Mouse (Mus musculus) midbrain, embryonic 13.5 days (tissue): ENCODE data around the gene Ifne. TPM values are rescaled to one million over a fixed set of nuclear protein-coding genes. Genes with fewer than 3 reads are reported as not detected.
A peak's percentile ranks its signal among the peaks of the same experiment; 100 is the strongest.

Experiments
- ATAC-seq: fragments of 200-750 bp; cut with Nextera tagmentation; 2 replicates; pipeline ENCODE4 v1.8.0; 2017; ENCODE audit warnings: mild to moderate bottlenecking, moderate TSS enrichment, moderate library complexity
- H3K27ac ChIP-seq: fragments of 300-500 bp; sonication (generic); 2 replicates; pipeline ENCODE4 v1.5.1; 2015; ENCODE audit warnings: inconsistent platforms, mild to moderate bottlenecking, moderate library complexity
- H3K27me3 ChIP-seq: fragments of 300-500 bp; sonication (generic); 2 replicates; pipeline ENCODE4 v1.6.1; 2015; ENCODE audit warnings: mild to moderate bottlenecking, inconsistent platforms
- H3K36me3 ChIP-seq: fragments of 300-500 bp; sonication (generic); 2 replicates; pipeline ENCODE4 v1.6.1; 2015; ENCODE audit warnings: mild to moderate bottlenecking, inconsistent platforms
- H3K4me1 ChIP-seq: fragments of 300-500 bp; sonication (generic); replicated peaks from 2 replicates; pipeline ENCODE4 v1.6.1; 2015; ENCODE audit warnings: inconsistent platforms
- H3K4me2 ChIP-seq: fragments of 300-500 bp; sonication (generic); replicated peaks from 2 replicates; pipeline ENCODE4 v1.6.1; 2015; ENCODE audit warnings: moderate library complexity, mild to moderate bottlenecking, inconsistent platforms
- H3K4me3 ChIP-seq: fragments of 300-500 bp; sonication (generic); replicated peaks from 2 replicates; pipeline ENCODE4 v1.5.1; 2015; ENCODE audit warnings: mild to moderate bottlenecking, inconsistent platforms
- H3K9ac ChIP-seq: fragments of 300-500 bp; sonication (generic); replicated peaks from 2 replicates; pipeline ENCODE4 v1.6.1; 2015; ENCODE audit warnings: mild to moderate bottlenecking, inconsistent platforms
- H3K9me3 ChIP-seq: fragments of 300-500 bp; sonication (generic); 2 replicates; pipeline ENCODE4 v1.6.1; 2016; ENCODE audit warnings: mild to moderate bottlenecking, inconsistent platforms
- WGBS: fragments of 180-500 bp; shearing (Covaris S2); methylation state at CpG from one replicate; pipeline ENCODE4 v1.1.7; 2015; 5-methylcytosine and 5-hydroxymethylcytosine counted together
- polyA plus RNA-seq: library from polyadenylated mRNA; unstranded; fragments of >200 nt; fragmentation: Nextera tagmentation; extraction: Ambion mirVana; gene quantifications from 2 replicates; pipeline ENCODE4 v1.2.1, GENCODE M21; 2015

Ifne gene
- polyA plus RNA-seq, 1 experiment from 2014 or later: not detected

DNA sequence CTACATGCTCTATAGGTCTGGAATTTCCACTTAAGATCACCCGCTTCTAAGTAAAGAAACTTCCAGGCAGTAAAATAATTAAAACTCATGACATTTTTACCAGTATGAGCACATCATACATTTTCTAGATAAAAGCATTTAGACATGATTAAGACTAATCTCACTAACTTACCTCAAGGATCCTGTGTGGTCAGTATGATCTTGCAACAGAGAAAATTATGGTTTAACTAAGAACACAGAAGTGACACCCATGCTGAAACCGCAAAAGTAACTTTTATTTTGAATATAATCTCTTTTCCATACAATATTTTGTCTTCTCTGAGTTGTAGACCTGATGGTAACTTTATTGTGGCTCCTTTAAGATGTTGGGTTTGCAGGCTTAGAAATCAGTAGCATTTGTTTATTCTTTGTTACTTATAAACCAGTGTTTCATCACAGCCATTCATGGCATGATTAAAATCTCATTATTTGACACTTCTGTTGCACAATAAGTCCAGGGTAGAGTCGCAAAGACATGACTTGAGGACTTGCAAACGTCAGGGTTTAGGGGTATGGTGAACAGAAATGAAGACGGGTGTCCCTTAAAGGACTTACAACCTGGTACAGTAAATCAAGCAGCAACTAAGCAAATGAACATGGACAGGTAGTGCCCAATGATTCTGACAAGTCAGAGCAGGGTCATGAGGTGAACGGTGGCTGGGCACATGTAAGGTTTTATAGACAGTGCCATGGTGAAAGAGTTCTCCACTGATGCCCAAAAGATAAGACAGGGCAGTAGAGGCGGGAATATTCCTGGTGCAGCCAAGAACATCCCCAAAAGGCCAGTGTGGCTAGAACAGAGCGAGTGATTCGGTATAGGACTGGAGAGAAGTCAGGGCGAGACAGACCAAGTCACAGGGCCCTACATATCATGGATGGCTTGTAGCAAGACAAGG is 29.9 kb upstream of the Ifne start:
- WGBS: 90% methylated on average over 10 of the region's 10 CpGs
- no peak overlapping the region for H3K4me2 ChIP-seq
- no peaks in the 10 kb centered on the region for H3K4me1 ChIP-seq
- no peak overlapping the region for H3K27ac ChIP-seq
- H3K36me3 ChIP-seq: no peaks in the 10 kb centered on the region
- ATAC-seq: no peak
- no peaks in the 10 kb centered on the region for H3K9me3 ChIP-seq
- no peak overlapping the region for H3K9ac ChIP-seq
- H3K27me3 ChIP-seq: no peaks in the 10 kb centered on the region
- H3K4me3 ChIP-seq: no peak overlapping the region

- Histone ChIP-seq H3K9me3 (no peaks in the 10 kb centered on the region), H3K4me2 (no peak overlapping the region)
- ATAC-seq: no peak
Observed at GRCm38 (mm10) chr4:88893201-88893754, 13.3 kb upstream of the Ifne start.

GRCm38 (mm10) chr4:88888236-88888635 is 8.2 kb upstream of the Ifne start:
- H3K27ac ChIP-seq: no peak overlapping the region
- H3K9me3 ChIP-seq: no peaks in the 10 kb centered on the region
- ATAC-seq: no peak
- H3K27me3 ChIP-seq: no peaks in the 10 kb centered on the region
- H3K9ac ChIP-seq: no peak overlapping the region
- H3K36me3 ChIP-seq: no peaks in the 10 kb centered on the region
- H3K4me2 ChIP-seq: no peak overlapping the region
- no peak overlapping the region for H3K4me3 ChIP-seq
- H3K4me1 ChIP-seq: no peaks in the 10 kb centered on the region

More at GRCm38 (mm10) chr4:88893201-88893754, 13.3 kb upstream of the Ifne start:
- H3K27me3 ChIP-seq: no peaks in the 10 kb centered on the region
- H3K36me3 ChIP-seq: no peaks in the 10 kb centered on the region
- no peak overlapping the region for H3K4me3 ChIP-seq
- H3K4me1 ChIP-seq: no peaks in the 10 kb centered on the region
- no peak overlapping the region for H3K9ac ChIP-seq
- H3K27ac ChIP-seq: no peak overlapping the region

GRCm38 (mm10) chr4:88878772-88879171 is 1.2 kb downstream of the Ifne start:
- Histone ChIP-seq H3K4me2 (no peak overlapping the region), H3K36me3 (no peaks in the 10 kb centered on the region), H3K4me3 (no peak overlapping the region), H3K4me1 (no peaks in the 10 kb centered on the region), H3K27me3 (no peaks in the 10 kb centered on the region), H3K9ac (no peak overlapping the region), H3K27ac (no peak overlapping the region), H3K9me3 (no peaks in the 10 kb centered on the region)
- ATAC-seq: no peak
- 81% methylated on average over 4 of the region's 4 CpGs for whole genome bisulfite sequencing

GRCm38 (mm10) chr4:88878246-88878645 is 1.8 kb downstream of the Ifne start:
- WGBS: 51% methylated on average over 10 of the region's 10 CpGs
- no peak overlapping the region for H3K4me2 ChIP-seq
- no peak for ATAC-seq

DNA sequence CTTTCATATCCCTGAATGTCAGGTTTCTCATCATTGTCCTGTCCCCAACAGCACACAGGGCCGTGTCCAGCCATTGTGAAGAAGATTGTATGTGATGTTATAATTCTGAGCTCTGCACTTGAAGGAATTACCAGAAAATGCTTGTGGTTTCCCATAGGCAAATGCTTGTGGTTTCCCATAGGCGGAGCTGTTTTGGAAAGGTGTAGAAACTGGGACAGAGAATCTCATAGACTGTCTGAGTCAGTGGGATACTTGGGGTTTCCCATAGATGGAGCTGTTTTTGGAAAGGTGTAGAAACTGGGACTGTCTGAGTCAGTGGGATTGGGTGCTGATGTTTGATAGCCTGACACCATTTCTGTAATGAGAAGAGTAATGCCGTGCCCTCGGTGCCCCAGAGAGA is 3.5 kb downstream of the Ifne start:
- no peak for ATAC-seq
- Histone ChIP-seq H3K36me3 (no peaks in the 10 kb centered on the region), H3K27me3 (0 out of 2 replicates have a peak, but pooled peaks cover 7% of the 10 kb centered on the region), H3K9me3 (no peaks in the 10 kb centered on the region), H3K4me2 (no peak overlapping the region), H3K9ac (no peak overlapping the region), H3K4me1 (no peaks in the 10 kb centered on the region), H3K27ac (no peak overlapping the region), H3K4me3 (no peak overlapping the region)
- 86% methylated on average over 4 of the region's 4 CpGs for WGBS

More at GRCm38 (mm10) chr4:88878246-88878645, 1.8 kb downstream of the Ifne start:
- Histone ChIP-seq H3K4me1 (no peaks in the 10 kb centered on the region), H3K4me3 (no peak overlapping the region), H3K9me3 (no peaks in the 10 kb centered on the region), H3K27me3 (no peaks in the 10 kb centered on the region), H3K9ac (no peak overlapping the region), H3K36me3 (no peaks in the 10 kb centered on the region), H3K27ac (no peak overlapping the region)

DNA sequence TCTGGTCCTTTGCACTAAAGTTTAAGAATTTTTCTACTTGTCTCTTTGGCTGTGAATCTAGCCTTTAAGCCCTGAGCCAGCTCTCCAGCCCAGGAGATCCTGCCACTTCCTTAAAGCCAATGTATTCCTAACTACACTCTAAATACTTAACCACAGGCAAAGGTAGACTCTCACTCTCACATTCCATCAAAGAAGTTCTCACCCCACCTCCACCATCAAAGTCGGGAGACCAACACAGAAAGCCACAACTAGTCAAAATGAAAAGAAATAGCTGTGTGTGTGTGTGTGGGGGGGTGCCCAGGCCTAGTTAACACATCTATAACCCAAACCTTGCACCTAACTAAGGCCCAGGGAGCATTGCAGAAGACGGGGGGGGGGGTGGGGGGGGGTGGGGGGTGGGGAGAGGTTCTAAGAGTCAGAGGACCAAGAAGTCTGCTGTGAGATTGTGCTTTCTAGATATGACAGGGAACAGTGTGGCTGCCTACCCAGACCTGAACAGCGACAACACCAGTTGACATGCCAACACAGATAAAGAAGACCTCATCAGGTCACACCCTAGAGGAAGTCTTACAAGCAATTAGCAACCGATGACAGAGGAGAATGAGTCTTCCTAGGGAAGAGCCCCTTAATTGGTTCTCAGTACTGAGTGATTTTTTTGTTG is 4.4 kb downstream of the Ifne start:
- no peak overlapping the region for H3K4me2 ChIP-seq
- no peaks in the 10 kb centered on the region for H3K36me3 ChIP-seq
- H3K27me3 ChIP-seq: 0 out of 2 replicates have a peak, but pooled peaks cover 8% of the 10 kb centered on the region
- no peaks in the 10 kb centered on the region for H3K4me1 ChIP-seq
- 87% methylated on average over 3 of the region's 4 CpGs for WGBS
- H3K4me3 ChIP-seq: no peak overlapping the region
- no peak overlapping the region for H3K27ac ChIP-seq
- no peak overlapping the region for H3K9ac ChIP-seq
- no peak for ATAC-seq
- no peaks in the 10 kb centered on the region for H3K9me3 ChIP-seq

- Histone ChIP-seq H3K4me1 (peaks cover 4% of the 10 kb centered on the region), H3K9me3 (no peaks in the 10 kb centered on the region), H3K27ac (no peak overlapping the region), H3K36me3 (no peaks in the 10 kb centered on the region), H3K9ac (no peak overlapping the region), H3K4me3 (no peak overlapping the region), H3K27me3 (peaks cover 13% of the 10 kb centered on the region; the same call in 1 of the 2 replicates), H3K4me2 (no peak overlapping the region)
- ATAC-seq: no peak; the same call in 1 of the 2 replicates
- WGBS: 0% methylated on average over 2 of the region's 2 CpGs
Observed at GRCm38 (mm10) chr4:88872691-88873090, 7.3 kb downstream of the Ifne start.

DNA sequence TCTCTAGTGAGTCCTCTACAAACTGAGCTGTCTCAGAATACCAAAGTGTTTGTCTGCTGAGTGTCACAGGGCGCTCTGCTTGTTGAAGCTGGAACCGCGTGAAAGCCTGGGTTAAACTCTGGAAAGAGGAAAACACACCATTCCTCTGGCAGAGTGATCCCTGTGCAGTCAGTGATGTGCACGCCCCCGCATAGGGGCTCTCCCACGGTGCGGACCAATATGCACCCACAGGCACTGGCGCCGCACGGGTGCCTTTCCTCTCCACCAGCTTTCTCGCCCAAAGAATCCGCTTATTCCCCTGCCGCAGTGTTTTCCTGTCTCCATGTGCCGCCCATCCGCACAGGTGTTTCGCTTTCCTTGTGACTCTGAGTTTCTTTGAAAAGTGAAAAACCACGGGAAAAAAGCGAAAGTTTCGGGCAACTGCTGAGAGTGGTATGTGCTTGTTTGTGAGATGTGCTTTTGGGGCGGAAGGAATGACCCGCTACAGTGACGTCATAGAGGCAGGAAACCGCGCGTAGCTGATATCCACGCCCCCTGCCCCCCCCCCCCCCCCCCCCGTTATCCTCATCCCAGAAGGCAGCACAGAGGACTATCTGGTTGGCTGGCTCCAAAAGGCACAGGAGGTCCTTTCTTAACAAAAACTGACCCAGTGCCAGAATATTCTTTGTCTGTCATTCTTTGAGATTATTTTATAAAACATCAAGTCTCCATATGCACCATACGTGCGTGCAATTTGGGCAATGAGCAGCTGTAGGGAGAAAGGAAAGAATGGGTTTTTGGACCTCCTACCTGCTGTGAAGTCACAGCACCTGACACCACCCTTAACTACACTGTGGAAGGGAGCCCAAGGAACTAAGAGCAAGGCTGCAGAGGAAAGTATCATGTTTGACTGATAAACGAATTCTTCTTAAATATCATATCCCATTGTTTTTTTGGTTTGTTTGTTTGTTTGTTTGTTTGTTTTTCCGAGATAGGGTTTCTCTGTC is 11.8 kb downstream of the Ifne start:
- peak; percentile 71 for ATAC-seq
- Histone ChIP-seq H3K4me2 (peak overlapping the region; percentile 90), H3K4me3 (peak overlapping the region; percentile 52), H3K9me3 (no peaks in the 10 kb centered on the region), H3K27ac (no peak overlapping the region), H3K4me1 (peaks cover 9% of the 10 kb centered on the region), H3K36me3 (no peaks in the 10 kb centered on the region), H3K9ac (peak overlapping the region; percentile 59), H3K27me3 (peaks cover 33% of the 10 kb centered on the region)
- 7% methylated on average over 31 of the region's 31 CpGs for WGBS

DNA sequence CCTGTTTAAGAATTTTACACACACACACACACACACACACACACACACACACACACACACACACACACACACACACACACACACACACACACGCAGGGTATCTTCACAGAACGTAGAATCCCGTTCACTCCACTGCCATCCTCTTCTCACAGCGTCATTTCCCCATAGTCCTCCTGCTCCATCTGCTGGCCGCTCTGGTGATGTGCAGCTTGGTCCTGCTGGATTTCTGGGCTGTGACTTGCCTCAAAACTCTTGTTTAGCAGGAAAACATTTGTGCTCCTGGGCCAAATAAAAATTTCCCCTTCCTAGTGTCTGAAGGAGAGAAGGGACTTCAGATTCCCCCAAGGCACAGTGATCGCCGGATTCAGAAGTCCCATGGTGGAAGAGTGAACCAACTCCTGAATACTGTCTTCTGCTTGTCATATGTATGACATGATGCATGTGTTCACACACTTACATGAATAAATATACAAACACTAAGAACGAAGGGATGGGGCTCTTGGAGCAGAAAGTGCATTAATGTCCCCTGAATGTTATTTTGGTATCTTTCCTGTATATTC is 12.6 kb downstream of the Ifne start:
- H3K4me3 ChIP-seq: peak overlapping the region; percentile 52
- H3K9ac ChIP-seq: peak overlapping the region; percentile 59; the same call in 1 of the 2 replicates
- peak overlapping the region; percentile 90 for H3K4me2 ChIP-seq
- no peaks in the 10 kb centered on the region for H3K36me3 ChIP-seq
- no peak overlapping the region for H3K27ac ChIP-seq
- WGBS: under 1% methylated on average over 8 of the region's 8 CpGs
- peaks cover 37% of the 10 kb centered on the region for H3K27me3 ChIP-seq
- ATAC-seq: peak; percentile 70
- H3K4me1 ChIP-seq: peaks cover 12% of the 10 kb centered on the region
- no peaks in the 10 kb centered on the region for H3K9me3 ChIP-seq

DNA sequence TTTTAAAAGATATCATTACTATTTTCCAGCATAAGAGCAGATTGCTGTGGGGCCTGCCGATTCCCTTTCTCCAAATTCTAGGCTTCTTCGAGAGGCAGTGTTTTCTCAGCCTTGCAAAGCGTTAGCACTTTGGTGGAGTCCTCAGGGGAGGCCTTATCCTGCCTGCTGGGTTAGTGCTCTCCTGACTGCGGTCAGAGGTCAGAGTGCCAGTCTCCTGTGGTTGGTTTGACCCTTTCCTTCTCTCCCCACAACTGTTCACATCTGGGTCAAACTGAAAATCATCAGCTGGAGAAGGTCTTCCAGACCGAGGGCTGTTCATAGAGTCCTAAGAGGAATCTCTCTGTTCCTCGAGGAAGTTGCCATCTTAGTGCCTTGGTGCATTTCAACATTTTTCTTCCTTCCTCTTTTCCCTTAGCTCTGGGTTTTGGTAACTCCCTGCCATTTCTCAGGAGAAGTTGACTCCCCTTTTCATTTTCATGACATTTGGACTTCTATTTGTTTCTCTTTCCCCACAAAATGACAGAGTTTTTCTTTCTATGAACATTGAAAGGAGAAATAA is 14.9 kb downstream of the Ifne start:
- H3K9ac ChIP-seq: no peak overlapping the region
- no peak for ATAC-seq
- H3K27me3 ChIP-seq: peaks cover 29% of the 10 kb centered on the region
- no peak overlapping the region for H3K4me3 ChIP-seq
- 58% methylated on average over 6 of the region's 6 CpGs for WGBS
- no peak overlapping the region for H3K4me2 ChIP-seq
- H3K27ac ChIP-seq: no peak overlapping the region
- H3K9me3 ChIP-seq: no peaks in the 10 kb centered on the region
- H3K36me3 ChIP-seq: no peaks in the 10 kb centered on the region
- H3K4me1 ChIP-seq: peaks cover 12% of the 10 kb centered on the region
